Mouse (Mus musculus): ENCODE measurements around the gene Cacnb4. TPM values are rescaled to one million over a fixed set of nuclear protein-coding genes. Genes with fewer than 3 reads are reported as not detected.

Gene Cacnb4
- total and polyA plus RNA-seq, 3 experiments = not detected

- TF ChIP-seq CHD1 (IDR thresholded peaks at IDR 0.05; ENCODE audit: low read depth, low read length) = no peak
- TF ChIP-seq MYC (IDR thresholded peaks at IDR 0.05; ENCODE audit: low read depth, low read length) = peak; percentile 41
- no peak for TF ChIP-seq BHLHE40 (IDR thresholded peaks at IDR 0.05; ENCODE audit: borderline replicate concordance, low read depth, low read length)
- no peak for TF ChIP-seq SMC3 (IDR thresholded peaks at IDR 0.05; ENCODE audit: low read depth, low read length)
- peak; percentile 13; the same call in 1 of the 2 replicates for TF ChIP-seq HCFC1 (IDR thresholded peaks at IDR 0.05; ENCODE audit: low read depth, low read length)
- peak; percentile 49; the same call in 1 of the 2 replicates for TF ChIP-seq MAZ (IDR thresholded peaks at IDR 0.05; ENCODE audit: low read depth, low read length)
- peak; percentile 52; the same call in 1 of the 2 replicates for TF ChIP-seq TCF12 (IDR thresholded peaks at IDR 0.05; ENCODE audit: low read depth, low read length)
- peak; percentile 12 to 47; a peak in 3 of 4 replicates for TF ChIP-seq EP300 (IDR thresholded peaks at IDR 0.05; ENCODE audit: low read depth in 1 of 2, low read length in 2 of 2)
- TF ChIP-seq ELF1 (IDR thresholded peaks at IDR 0.05; ENCODE audit: low read depth, low read length) = peak; percentile 58
- TF ChIP-seq SIN3A (IDR thresholded peaks at IDR 0.05; ENCODE audit: low read length) = peak; percentile 90
- TF ChIP-seq TAL1 (IDR thresholded peaks at IDR 0.05; ENCODE audit: low read length) = peak; percentile 32; the same call in 1 of the 2 replicates
- peak; percentile 13; the same call in 1 of the 2 replicates for TF ChIP-seq NELFE (IDR thresholded peaks at IDR 0.05; ENCODE audit: low read depth, low read length)
- no peak for TF ChIP-seq RCOR1 (IDR thresholded peaks at IDR 0.05; ENCODE audit: low read depth, low read length)
- 0 out of 2 replicates have a peak, but pooled peaks have one; percentile 53 for TF ChIP-seq ZMIZ1 (IDR thresholded peaks at IDR 0.05; ENCODE audit: low read depth, low read length)
- TF ChIP-seq ETS1 (IDR thresholded peaks at IDR 0.05; ENCODE audit: low read depth, low read length) = peak; percentile 97
- H3K27ac ChIP-seq (ENCODE audit: control insufficient read depth, low read depth, low read length) = peak overlapping the region; percentile 74
Measured at GRCm38 (mm10) chr2:52378848-52379261, 297.8 kb downstream of the Cacnb4 start.

GRCm38 (mm10) chr2:52378448-52378804, 298.2 kb downstream of the Cacnb4 start, which contains the start of gene Neb:
TSS of gene Neb (minus strand) at chr2:52378474.
- Histone ChIP-seq H3K79me2 (ENCODE audit: control insufficient read depth, insufficient read depth, low read length, poor library complexity) (no peaks in the 10 kb centered on the region), H3K9me3 (replicated peaks; ENCODE audit: insufficient read depth, low read length) (no peaks in the 10 kb centered on the region), H3K4me1 (ENCODE audit: control insufficient read depth in 1 of 2, insufficient read depth in 2 of 2, low read length in 2 of 2) (no peaks in the 10 kb centered on the region; a peak in 2 of 4 replicates), H3K27ac (ENCODE audit: control insufficient read depth, low read depth, low read length) (peak within 1 kb of the TSS; percentile 74), H3K4me3 (ENCODE audit: control insufficient read depth in 1 of 2, insufficient read depth in 1 of 2, low read depth in 2 of 2, low read length in 2 of 2) (peak within 1 kb of the TSS; percentile 69 to 82), H3K9ac (ENCODE audit: control insufficient read depth, low read depth, low read length, poor library complexity, severe bottlenecking) (peak within 1 kb of the TSS; percentile 57), H3K36me3 (ENCODE audit: control insufficient read depth in 1 of 2, insufficient read depth in 2 of 2, low read length in 2 of 2) (peaks cover 0 to 2% of the 10 kb centered on the region in 2 experiments; a peak in 2 of 4 replicates), H3K27me3 (ENCODE audit: control insufficient read depth in 1 of 2, insufficient read depth in 2 of 2, low read length in 2 of 2) (no peaks in the 10 kb centered on the region; a peak in 1 of 4 replicates)
- TF ChIP-seq CHD1 (IDR thresholded peaks at IDR 0.05; ENCODE audit: low read depth, low read length) (no peak), MYC (IDR thresholded peaks at IDR 0.05; ENCODE audit: low read depth, low read length) (peak; percentile 37), TBP (IDR thresholded peaks at IDR 0.05; ENCODE audit: low read depth, low read length) (0 out of 2 replicates have a peak, but pooled peaks have one; percentile 21), POLR2A (IDR thresholded peaks at IDR 0.05; ENCODE audit: control insufficient read depth in 1 of 2, insufficient read depth in 1 of 2, low read depth in 1 of 2, low read length in 2 of 2, poor library complexity in 1 of 2) (peak; percentile 32 to 62; a peak in 2 of 4 replicates)
- DNase-seq (ENCODE audit: low read depth, low spot score) = peak; percentile 95

More at GRCm38 (mm10) chr2:52378848-52379261, 297.8 kb downstream of the Cacnb4 start:
- Histone ChIP-seq H3K9ac (ENCODE audit: control insufficient read depth, low read depth, low read length, poor library complexity, severe bottlenecking) (peak overlapping the region; percentile 55), H3K4me3 (ENCODE audit: control insufficient read depth in 1 of 2, insufficient read depth in 1 of 2, low read depth in 2 of 2, low read length in 2 of 2) (peak overlapping the region; percentile 69 to 82), H3K4me1 (ENCODE audit: control insufficient read depth in 1 of 2, insufficient read depth in 2 of 2, low read length in 2 of 2) (no peaks in the 10 kb centered on the region; a peak in 2 of 4 replicates), H3K9me3 (replicated peaks; ENCODE audit: insufficient read depth, low read length) (no peaks in the 10 kb centered on the region), H3K36me3 (ENCODE audit: control insufficient read depth in 1 of 2, insufficient read depth in 2 of 2, low read length in 2 of 2) (peaks cover 0 to 2% of the 10 kb centered on the region in 2 experiments; a peak in 2 of 4 replicates), H3K79me2 (ENCODE audit: control insufficient read depth, insufficient read depth, low read length, poor library complexity) (no peaks in the 10 kb centered on the region), H3K27me3 (ENCODE audit: control insufficient read depth in 1 of 2, insufficient read depth in 2 of 2, low read length in 2 of 2) (no peaks in the 10 kb centered on the region; a peak in 1 of 4 replicates)
- DNase-seq (ENCODE audit: low read depth, low spot score) = peak; percentile 94

Other genes starting within 250 kb of the Cacnb4 start
- 8.3 and 8.9 TPM in 2 replicates for gene Stam2, start 65.5 kb upstream of the Cacnb4 start, total RNA-seq (2012; rRNA removed)
- gene Stam2, start 65.5 kb upstream of the Cacnb4 start, polyA plus RNA-seq (2012; ENCODE audit: insufficient read depth in 1 of 2, insufficient read length in 2 of 2, low read depth in 1 of 2, low replicate concordance in 2 of 2, missing spikeins in 1 of 2) = 10 to 100 TPM in 1 of 2 experiments, not detected in 1; 11.5 TPM
- not detected in 2 replicates for gene Fmnl2, start 181.0 kb upstream of the Cacnb4 start, total RNA-seq (2012; rRNA removed)
- gene Fmnl2, start 181.0 kb upstream of the Cacnb4 start, polyA plus RNA-seq (2012; ENCODE audit: insufficient read depth in 1 of 2, insufficient read length in 2 of 2, low read depth in 1 of 2, low replicate concordance in 2 of 2, missing spikeins in 1 of 2) = not detected

Data from MEL (cell line).